Comparison of ENCODE assay signal across 9 mouse cellular contexts in the genomic region with DNA sequence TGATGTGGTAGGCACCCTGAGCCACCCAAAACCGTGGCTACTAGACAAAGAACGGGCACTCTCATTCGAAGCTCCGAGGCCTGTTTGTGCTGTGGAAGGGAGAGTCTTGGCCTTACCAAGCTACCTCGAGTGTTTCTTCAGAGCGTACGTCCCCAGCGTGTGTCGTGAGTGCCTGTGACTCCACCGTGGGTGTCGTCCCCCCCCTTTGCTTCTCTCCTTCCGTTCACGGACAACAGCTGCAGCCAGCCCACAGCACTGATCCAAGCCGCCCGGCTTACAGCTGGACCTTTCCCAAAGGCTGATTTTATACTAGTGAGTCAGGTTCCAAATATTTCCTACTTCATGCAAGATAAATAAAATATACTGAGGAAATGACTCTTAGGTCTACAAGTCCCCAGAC.
DNase-seq lines count a peak whose midpoint lies in the region; ATAC-seq and TF ChIP-seq lines count a peak whose summit lies in the region.
"Had no signal": no experiment of that assay in that cellular context is flagged by ENCODE, and none has a peak within 500 bp of the region (broad histone marks: within the 10 kb centered on the region; RNA-seq: fewer than 3 reads in every experiment).

No protein-coding gene starts in this region.

- TF ChIP-seq CTCF in liver, postnatal 0 days (IDR thresholded peaks at IDR 0.05; ENCODE audit: low read depth): no peak

- no peaks in the 10 kb centered on the region for H3K27me3 ChIP-seq in liver, postnatal 0 days (ENCODE audit: insufficient read depth, low read length)
- H3K27me3 ChIP-seq in neural tube, embryonic 15.5 days (replicated peaks): no peaks in the 10 kb centered on the region
- H3K27me3 ChIP-seq: megakaryocyte, embryonic 14.5 days had no signal

- H3K4me3 ChIP-seq in liver, postnatal 0 days (ENCODE audit: low read depth, low read length): no peak overlapping the region
- no peak overlapping the region for H3K4me3 ChIP-seq in neural tube, embryonic 15.5 days (replicated peaks)
- H3K4me3 ChIP-seq: megakaryocyte, embryonic 14.5 days had no signal

- no peaks in the 10 kb centered on the region for H3K9me3 ChIP-seq in liver, postnatal 0 days (ENCODE audit: low read length)
- H3K9me3 ChIP-seq in neural tube, embryonic 15.5 days (replicated peaks): no peaks in the 10 kb centered on the region

- H3K27ac ChIP-seq in liver, postnatal 0 days (ENCODE audit: low read depth): no peak overlapping the region
- H3K27ac ChIP-seq in neural tube, embryonic 15.5 days (replicated peaks): peak overlapping the region; percentile 77

- H3K4me2 ChIP-seq in liver, postnatal 0 days (ENCODE audit: low read depth, low read length): no peak overlapping the region
- no peak overlapping the region for H3K4me2 ChIP-seq in neural tube, embryonic 15.5 days

- TF ChIP-seq EP300 in liver, postnatal 0 days (IDR thresholded peaks at IDR 0.05; ENCODE audit: low read depth): no peak

- no peak overlapping the region for H3K9ac ChIP-seq in liver, postnatal 0 days (replicated peaks)
- no peak overlapping the region for H3K9ac ChIP-seq in neural tube, embryonic 15.5 days (replicated peaks)

- H3K36me3 ChIP-seq in liver, postnatal 0 days (replicated peaks; ENCODE audit: insufficient read depth, low read length): no peaks in the 10 kb centered on the region
- no peaks in the 10 kb centered on the region for H3K36me3 ChIP-seq in neural tube, embryonic 15.5 days

- no peak for ATAC-seq in liver, postnatal 0 days
- ATAC-seq in neural tube, embryonic 15.5 days (ENCODE audit: low FRiP score): no peak

- intact Hi-C loops in heart, postnatal 36 days (cut with DNase I): no loop called here

- peak; percentile 10 for DNase-seq in liver
- no peak for DNase-seq in liver, postnatal 0 days
- DNase-seq in gastrocnemius, adult 8-10 months (ENCODE audit: low spot score in 2 of 2): peak; percentile 27 to 40
- DNase-seq in heart, postnatal 36 days: peak; percentile 13 to 27
- DNase-seq in thymus, postnatal 25 days: no peak
- DNase-seq in spleen, postnatal 36 days (ENCODE audit: low spot score in 2 of 2): no peak
- DNase-seq in cerebellum, postnatal 25 days: no peak

- 86% methylated on average over 15 of the region's 15 CpGs for WGBS in liver, postnatal 0 days (ENCODE audit: insufficient replicate concordance)
- 65% methylated on average over 15 of the region's 15 CpGs for WGBS in neural tube, embryonic 15.5 days

- no peaks in the 10 kb centered on the region for H3K4me1 ChIP-seq in liver, postnatal 0 days (ENCODE audit: insufficient read depth)
- H3K4me1 ChIP-seq in neural tube, embryonic 15.5 days: peaks cover 13% of the 10 kb centered on the region
- H3K4me1 ChIP-seq: megakaryocyte, embryonic 14.5 days had no signal

Comparison
In these comparisons a context has a peak if more than half of its experiments do, and no peak if none do; other contexts are left out.
1. DNase-seq: peak in liver (single experiment), gastrocnemius, adult 8-10 months (2 of 2) and heart, postnatal 36 days (2 of 2); none in liver, postnatal 0 days (single experiment), thymus, postnatal 25 days (single experiment), spleen, postnatal 36 days (0 of 2) and cerebellum, postnatal 25 days (0 of 2).